Mouse (Mus musculus) limb, embryonic 14.5 days (tissue): ENCODE data around the gene Svop. TPM values are rescaled to one million over a fixed set of nuclear protein-coding genes. Genes with fewer than 3 reads are reported as not detected.

ENCODE experiments used
- ATAC-seq: fragments of 200-750 bp; cut with Nextera tagmentation; 2 replicates; pipeline ENCODE4 v1.8.0; 2017; ENCODE audit warnings: low read depth, moderate number of reproducible peaks, moderate TSS enrichment; ENCODE audit not compliant: low FRiP score
- DNase-seq: peaks from one replicate; pipeline ENCODE4 v3.0.0-alpha.2; 2015; ENCODE audit warnings: low spot score
- H3K27ac ChIP-seq: fragments of 300-500 bp; sonication (generic); replicated peaks from 2 replicates; pipeline ENCODE4 v1.5.1; 2014; ENCODE audit warnings: low read depth, mild to moderate bottlenecking, low read length, moderate library complexity, mixed read lengths
- H3K27me3 ChIP-seq: fragments of 300-500 bp; sonication (generic); 2 replicates; pipeline ENCODE4 v1.6.1; 2014; ENCODE audit warnings: low read length, mixed read lengths; ENCODE audit not compliant: control insufficient read depth, insufficient read depth
- H3K36me3 ChIP-seq: fragments of 300-500 bp; sonication (generic); 2 replicates; pipeline ENCODE4 v1.6.1; 2014; ENCODE audit warnings: mild to moderate bottlenecking, low read length, moderate library complexity, mixed read lengths; ENCODE audit not compliant: control insufficient read depth, insufficient read depth
- H3K4me1 ChIP-seq: fragments of 300-500 bp; sonication (generic); 2 replicates; pipeline ENCODE4 v1.6.1; 2014; ENCODE audit warnings: antibody characterized with exemption, low read length, mixed read lengths; ENCODE audit not compliant: control insufficient read depth, insufficient read depth
- H3K4me2 ChIP-seq: fragments of 300-500 bp; sonication (generic); replicated peaks from 2 replicates; pipeline ENCODE4 v1.6.1; 2014; ENCODE audit warnings: low read depth, mild to moderate bottlenecking, low read length, moderate library complexity; ENCODE audit not compliant: severe bottlenecking
- H3K4me3 ChIP-seq: fragments of 300-500 bp; sonication (generic); replicated peaks from 2 replicates; pipeline ENCODE4 v1.5.1; 2014; ENCODE audit warnings: low read length
- H3K9ac ChIP-seq: fragments of 300-500 bp; sonication (generic); 2 replicates; pipeline ENCODE4 v1.6.1; 2014; ENCODE audit warnings: mild to moderate bottlenecking, low read depth, low read length, moderate library complexity; ENCODE audit not compliant: severe bottlenecking
- H3K9me3 ChIP-seq: fragments of 300-500 bp; sonication (generic); 2 replicates; pipeline ENCODE4 v1.6.1; 2016; ENCODE audit warnings: low read length; ENCODE audit not compliant: control insufficient read depth
- POLR2A ChIP-seq: fragments of 200-500 bp; IDR thresholded peaks from 2 replicates; pipeline ENCODE4 v1.8.0; 2012; ENCODE audit warnings: inconsistent platforms, mild to moderate bottlenecking, moderate library complexity, borderline replicate concordance; ENCODE audit not compliant: insufficient read depth, insufficient read length; ENCODE audit errors: extremely low read depth
- WGBS: fragments of 180-500 bp; shearing (Covaris S2); extraction: QIAGEN DNeasy Blood & Tissue Kit; methylation state at CpG from one replicate; pipeline ENCODE4 v1.1.7; 2014; 5-methylcytosine and 5-hydroxymethylcytosine counted together
- polyA plus RNA-seq, 2 experiments: library from polyadenylated mRNA; depleted of rRNA in 1 of 2; stranded (reverse) in 1 of 2; unstranded in 1 of 2; fragments of >200 nt; fragmentation: Nextera tagmentation in 1 of 2; extraction: Ambion mirVana in 1 of 2; gene quantifications; 2 replicates each; pipeline versions ENCODE4 v1.2.1 to v1.2.3; 2012 to 2014

Svop gene
- polyA plus RNA-seq, 2 experiments, result 0.21 TPM; not detected in 1

DNA sequence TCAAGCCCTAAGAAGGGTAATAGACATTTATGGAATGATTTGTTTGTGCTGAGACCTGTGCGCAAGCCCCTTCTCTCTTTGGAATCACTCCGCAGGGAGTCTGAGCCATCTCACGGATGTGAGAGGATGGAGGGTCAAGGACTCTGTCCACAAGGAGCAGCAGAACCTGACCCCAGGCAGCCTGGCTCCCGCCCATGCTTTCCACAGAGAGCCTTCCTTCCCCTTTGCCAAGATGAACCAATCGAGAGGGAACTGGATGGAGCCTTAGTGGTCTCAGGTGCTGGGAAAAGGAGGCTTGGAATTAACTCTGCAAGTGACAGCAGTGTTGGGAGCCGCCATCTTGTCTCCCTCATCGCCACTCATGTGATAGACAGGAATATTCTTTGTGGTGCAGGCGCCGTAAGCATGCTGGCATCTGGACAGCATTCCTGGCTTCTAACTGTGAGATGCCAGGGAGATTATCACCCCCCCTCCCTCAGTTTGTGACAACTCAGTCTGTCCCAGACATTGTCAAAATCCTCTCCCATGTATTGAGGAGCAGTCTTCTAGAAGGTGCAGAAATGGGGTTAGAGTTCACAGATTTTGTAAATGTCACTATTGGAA, 34.1 kb downstream of the Svop start:
- DNase-seq (no peak), ATAC-seq (no peak)
- H3K27ac ChIP-seq, result no peak overlapping the region
- no peaks in the 10 kb centered on the region for H3K36me3 ChIP-seq
- H3K9ac ChIP-seq, result no peak overlapping the region
- no peak overlapping the region for H3K4me3 ChIP-seq
- WGBS, result 72% methylated on average over 9 of the region's 9 CpGs
- H3K27me3 ChIP-seq, result no peaks in the 10 kb centered on the region
- H3K9me3 ChIP-seq, result no peaks in the 10 kb centered on the region
- TF ChIP-seq POLR2A, result no peak
- H3K4me1 ChIP-seq, result no peaks in the 10 kb centered on the region
- no peak overlapping the region for H3K4me2 ChIP-seq

GRCm38 (mm10) chr5:114052246-114052761, 39.1 kb downstream of the Svop start:
- Histone ChIP-seq H3K27ac (no peak overlapping the region), H3K36me3 (no peaks in the 10 kb centered on the region), H3K4me2 (no peak overlapping the region; the same call in 1 of the 2 replicates), H3K9ac (no peak overlapping the region), H3K4me3 (no peak overlapping the region), H3K4me1 (no peaks in the 10 kb centered on the region), H3K9me3 (no peaks in the 10 kb centered on the region), H3K27me3 (no peaks in the 10 kb centered on the region)
- DNase-seq, result peak; percentile 66
- peak; percentile 37; the same call in 1 of the 2 replicates for ATAC-seq
- TF ChIP-seq POLR2A, result no peak
- 27% methylated on average over 9 of the region's 9 CpGs for WGBS

GRCm38 (mm10) chr5:114048731-114049308, 42.5 kb downstream of the Svop start:
- H3K4me2 ChIP-seq, result no peak overlapping the region
- TF ChIP-seq POLR2A, result no peak
- no peak overlapping the region for H3K9ac ChIP-seq
- no peaks in the 10 kb centered on the region for H3K9me3 ChIP-seq
- no peaks in the 10 kb centered on the region for H3K36me3 ChIP-seq
- H3K27ac ChIP-seq, result no peak overlapping the region
- no peak for DNase-seq
- H3K4me3 ChIP-seq, result no peak overlapping the region
- 49% methylated on average over 12 of the region's 12 CpGs for WGBS
- H3K27me3 ChIP-seq, result no peaks in the 10 kb centered on the region
- H3K4me1 ChIP-seq, result no peaks in the 10 kb centered on the region
- ATAC-seq, result no peak

DNA sequence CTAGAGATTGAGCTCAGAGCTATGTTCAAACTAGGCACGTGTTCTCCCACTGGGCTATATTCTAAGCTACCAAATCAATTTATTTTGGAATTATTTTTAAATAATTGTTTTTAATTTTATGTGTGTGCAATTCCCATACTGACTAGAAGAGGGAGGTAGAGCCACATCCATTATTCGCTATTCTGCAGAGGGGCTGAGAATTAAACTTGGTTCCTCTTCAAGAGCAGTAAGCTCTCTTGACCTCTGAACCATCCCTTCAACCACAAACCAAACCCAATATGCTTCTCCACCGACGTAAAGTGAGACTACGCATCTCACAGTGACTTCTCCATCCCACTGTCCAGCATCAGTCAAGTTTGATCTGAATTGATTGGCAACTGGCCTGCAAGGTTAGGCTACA, 44.2 kb downstream of the Svop start:
- Histone ChIP-seq H3K27ac (no peak overlapping the region), H3K4me3 (no peak overlapping the region), H3K4me1 (no peaks in the 10 kb centered on the region), H3K4me2 (no peak overlapping the region), H3K36me3 (no peaks in the 10 kb centered on the region), H3K9ac (no peak overlapping the region), H3K27me3 (no peaks in the 10 kb centered on the region), H3K9me3 (no peaks in the 10 kb centered on the region)
- TF ChIP-seq POLR2A, result no peak
- ATAC-seq, result no peak
- WGBS, result 82% methylated on average over 5 of the region's 5 CpGs
- no peak for DNase-seq

GRCm38 (mm10) chr5:114046604-114047003, 44.8 kb downstream of the Svop start:
- Histone ChIP-seq H3K27me3 (no peaks in the 10 kb centered on the region), H3K9me3 (no peaks in the 10 kb centered on the region), H3K9ac (no peak overlapping the region), H3K27ac (no peak overlapping the region), H3K4me2 (no peak overlapping the region), H3K4me3 (no peak overlapping the region), H3K36me3 (no peaks in the 10 kb centered on the region), H3K4me1 (no peaks in the 10 kb centered on the region)
- TF ChIP-seq POLR2A, result no peak
- 63% methylated on average over 3 of the region's 3 CpGs for WGBS
- ATAC-seq (no peak), DNase-seq (no peak)

GRCm38 (mm10) chr5:114046151-114046550, 45.2 kb downstream of the Svop start:
- H3K9me3 ChIP-seq, result no peaks in the 10 kb centered on the region
- H3K36me3 ChIP-seq, result no peaks in the 10 kb centered on the region
- no peak overlapping the region for H3K4me2 ChIP-seq
- no peak for DNase-seq
- no peaks in the 10 kb centered on the region for H3K4me1 ChIP-seq
- no peaks in the 10 kb centered on the region for H3K27me3 ChIP-seq
- no peak overlapping the region for H3K4me3 ChIP-seq
- no peak for ATAC-seq
- H3K27ac ChIP-seq, result no peak overlapping the region
- H3K9ac ChIP-seq, result no peak overlapping the region
- 75% methylated on average over 3 of the region's 3 CpGs for WGBS
- TF ChIP-seq POLR2A, result no peak
